Mouse (Mus musculus) limb, embryonic 13.5 days (tissue): ENCODE results near the gene Rasal2. TPM values are rescaled to one million over a fixed set of nuclear protein-coding genes. Genes with fewer than 3 reads are reported as not detected.

Experiments
- ATAC-seq: fragments of 200-750 bp; cut with Nextera tagmentation; 2 replicates; pipeline ENCODE4 v1.8.0; 2017; ENCODE audit warnings: low read depth, moderate number of reproducible peaks, moderate TSS enrichment; ENCODE audit not compliant: low FRiP score
- H3K27ac ChIP-seq: fragments of 300-500 bp; sonication (generic); 2 replicates; pipeline ENCODE4 v1.5.1; 2015; ENCODE audit warnings: inconsistent platforms, mild to moderate bottlenecking, moderate library complexity
- H3K27me3 ChIP-seq: fragments of 300-500 bp; sonication (generic); 2 replicates; pipeline ENCODE4 v1.6.1; 2015; ENCODE audit warnings: mild to moderate bottlenecking, inconsistent platforms
- H3K36me3 ChIP-seq: fragments of 300-500 bp; sonication (generic); 2 replicates; pipeline ENCODE4 v1.6.1; 2015; ENCODE audit warnings: inconsistent platforms, mild to moderate bottlenecking, moderate library complexity
- H3K4me1 ChIP-seq: fragments of 300-500 bp; sonication (generic); 2 replicates; pipeline ENCODE4 v1.6.1; 2015; ENCODE audit warnings: inconsistent platforms
- H3K4me2 ChIP-seq: fragments of 300-500 bp; sonication (generic); replicated peaks from 2 replicates; pipeline ENCODE4 v1.6.1; 2015; ENCODE audit warnings: inconsistent platforms, mild to moderate bottlenecking, moderate library complexity
- H3K4me3 ChIP-seq: fragments of 300-500 bp; sonication (generic); 2 replicates; pipeline ENCODE4 v1.5.1; 2015; ENCODE audit warnings: moderate library complexity, mild to moderate bottlenecking, inconsistent platforms
- H3K9ac ChIP-seq: fragments of 300-500 bp; sonication (generic); 2 replicates; pipeline ENCODE4 v1.6.1; 2015; ENCODE audit warnings: mild to moderate bottlenecking, inconsistent platforms
- H3K9me3 ChIP-seq: fragments of 300-500 bp; sonication (generic); 2 replicates; pipeline ENCODE4 v1.6.1; 2016; ENCODE audit warnings: inconsistent platforms
- WGBS: fragments of 180-500 bp; shearing (Covaris S2); methylation state at CpG from one replicate; pipeline ENCODE4 v1.1.7; 2015; 5-methylcytosine and 5-hydroxymethylcytosine counted together
- polyA plus RNA-seq: library from polyadenylated mRNA; unstranded; fragments of >200 nt; fragmentation: Nextera tagmentation; extraction: Ambion mirVana; gene quantifications from 2 replicates; pipeline ENCODE4 v1.2.1, GENCODE M21; 2015

Gene Rasal2
- polyA plus RNA-seq: 6.8 and 7.4 TPM in 2 replicates

DNA sequence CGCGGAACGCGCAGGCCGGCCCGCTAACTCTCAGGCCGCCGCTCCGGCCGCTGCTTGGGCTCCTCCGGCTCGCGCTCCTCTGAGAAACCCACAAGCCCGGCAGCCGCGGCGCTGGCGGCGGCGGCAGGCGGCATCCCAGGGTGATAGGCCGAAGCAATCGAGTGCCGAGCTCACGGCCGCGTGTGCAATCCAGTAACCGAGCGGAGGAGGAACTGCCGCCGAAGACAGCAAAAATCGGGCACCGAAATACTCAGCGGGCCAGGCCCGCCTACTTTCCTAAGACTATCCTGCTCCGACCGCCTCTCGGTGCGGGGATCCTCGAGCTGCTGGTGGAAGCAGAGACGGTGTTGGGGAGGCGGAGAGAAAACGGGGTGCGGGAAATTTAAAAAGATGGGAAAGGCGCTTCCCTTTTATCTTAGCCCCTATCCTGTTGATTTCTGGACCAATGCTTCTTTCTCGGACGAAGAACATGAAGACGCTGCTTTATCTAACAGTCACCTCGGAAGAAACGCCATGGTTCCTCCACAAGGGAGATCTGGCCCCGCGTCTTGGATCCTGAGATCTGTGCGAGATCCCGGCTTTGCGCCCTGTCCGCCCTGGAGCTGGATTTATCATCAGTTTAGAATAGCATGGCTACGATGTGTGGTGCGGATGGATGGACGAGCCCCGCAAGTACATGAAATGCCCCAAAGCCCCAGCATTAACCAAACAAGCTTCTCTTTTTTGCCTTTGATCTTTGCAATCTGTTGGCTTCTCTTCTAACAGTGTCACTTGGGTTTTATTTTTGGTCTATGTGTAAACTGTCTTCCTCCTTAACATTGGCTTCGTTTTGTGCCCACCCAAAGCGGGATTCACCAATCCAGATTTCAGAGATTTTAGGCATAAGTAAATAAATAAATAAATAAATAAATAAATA is at the start of gene Rasal2:
TSS of gene Rasal2 (minus strand) at position 142 of the 916 bp plus-strand sequence.
- no peaks in the 10 kb centered on the region for H3K27me3 ChIP-seq
- peak; percentile 98 for ATAC-seq
- peak within 1 kb of the TSS; percentile 83 for H3K4me2 ChIP-seq
- H3K4me3 ChIP-seq: peak within 1 kb of the TSS; percentile 80
- H3K9me3 ChIP-seq: no peaks in the 10 kb centered on the region
- peaks cover 10% of the 10 kb centered on the region for H3K4me1 ChIP-seq
- WGBS: under 1% methylated on average over 54 of the region's 62 CpGs
- H3K36me3 ChIP-seq: no peaks in the 10 kb centered on the region
- H3K9ac ChIP-seq: peak within 1 kb of the TSS; percentile 82
- peak within 1 kb of the TSS; percentile 87 for H3K27ac ChIP-seq

DNA sequence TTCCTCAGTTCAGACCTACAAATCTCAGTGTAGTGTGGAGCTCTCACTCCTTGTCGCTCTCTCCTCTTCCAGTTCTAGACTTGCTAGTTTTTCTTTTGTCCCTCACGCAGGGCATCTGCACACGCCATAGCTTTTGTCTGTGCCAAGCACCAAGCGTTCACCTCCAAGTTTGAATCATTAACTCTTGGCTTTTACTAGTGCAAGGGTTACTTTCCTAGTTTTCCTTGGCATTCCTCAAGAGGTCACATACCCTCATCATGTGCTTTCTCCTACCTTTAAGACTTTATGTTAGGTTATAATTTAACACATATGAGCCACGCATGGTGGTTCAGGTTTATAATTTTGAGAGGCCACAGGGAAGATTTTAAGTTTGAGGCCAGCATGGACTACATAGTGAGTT is 48.9 kb upstream of the Rasal2 start:
- Histone ChIP-seq H3K36me3 (no peaks in the 10 kb centered on the region), H3K9ac (no peak overlapping the region), H3K9me3 (no peaks in the 10 kb centered on the region), H3K4me2 (no peak overlapping the region), H3K4me1 (peaks cover 11% of the 10 kb centered on the region), H3K4me3 (no peak overlapping the region), H3K27me3 (0 out of 2 replicates have a peak, but pooled peaks cover 2% of the 10 kb centered on the region), H3K27ac (no peak overlapping the region)
- 90% methylated on average over 5 of the region's 5 CpGs for WGBS
- ATAC-seq: no peak

- Histone ChIP-seq H3K27me3 (0 out of 2 replicates have a peak, but pooled peaks cover 2% of the 10 kb centered on the region), H3K9ac (no peak overlapping the region), H3K4me3 (no peak overlapping the region), H3K27ac (no peak overlapping the region), H3K9me3 (no peaks in the 10 kb centered on the region), H3K4me2 (no peak overlapping the region), H3K4me1 (peaks cover 11% of the 10 kb centered on the region), H3K36me3 (no peaks in the 10 kb centered on the region)
- WGBS: 91% methylated on average over 5 of the region's 5 CpGs
- ATAC-seq: no peak
Measured at GRCm38 (mm10) chr1:157459904-157460303, 47.5 kb upstream of the Rasal2 start.

- H3K27ac ChIP-seq: no peak within 1 kb of the TSS
- no peaks in the 10 kb centered on the region for H3K9me3 ChIP-seq
- H3K4me1 ChIP-seq: peaks cover 11% of the 10 kb centered on the region
- peak within 1 kb of the TSS; percentile 36 for H3K4me3 ChIP-seq
- ATAC-seq: peak; percentile 85
- H3K36me3 ChIP-seq: no peaks in the 10 kb centered on the region
- H3K4me2 ChIP-seq: peak within 1 kb of the TSS; percentile 58
- H3K27me3 ChIP-seq: 0 out of 2 replicates have a peak, but pooled peaks cover 2% of the 10 kb centered on the region
- peak within 1 kb of the TSS; percentile 51 for H3K9ac ChIP-seq
- 12% methylated on average over 29 of the region's 29 CpGs for WGBS
Measured at GRCm38 (mm10) chr1:157458421-157459208, 46.2 kb upstream of the Rasal2 start, which contains the start of gene Cryzl2. Gene Cryzl2, plus strand, starts transcription at chr1:157458577.

GRCm38 (mm10) chr1:157457789-157458188 is 45.4 kb upstream of the Rasal2 start:
- H3K9ac ChIP-seq: no peak overlapping the region
- H3K4me2 ChIP-seq: peak overlapping the region; percentile 58; the same call in 1 of the 2 replicates
- H3K36me3 ChIP-seq: no peaks in the 10 kb centered on the region
- no peak for ATAC-seq
- WGBS: 92% methylated on average over 3 of the region's 3 CpGs
- 0 out of 2 replicates have a peak, but pooled peaks cover 2% of the 10 kb centered on the region for H3K27me3 ChIP-seq
- H3K4me1 ChIP-seq: peaks cover 17% of the 10 kb centered on the region
- no peak overlapping the region for H3K27ac ChIP-seq
- no peaks in the 10 kb centered on the region for H3K9me3 ChIP-seq
- no peak overlapping the region for H3K4me3 ChIP-seq

GRCm38 (mm10) chr1:157454876-157455275 is 42.5 kb upstream of the Rasal2 start:
- H3K36me3 ChIP-seq: no peaks in the 10 kb centered on the region
- H3K4me2 ChIP-seq: no peak overlapping the region
- H3K27me3 ChIP-seq: peaks cover 10% of the 10 kb centered on the region
- H3K9me3 ChIP-seq: no peaks in the 10 kb centered on the region
- peaks cover 22% of the 10 kb centered on the region for H3K4me1 ChIP-seq
- WGBS: 80% methylated on average over 6 of the region's 6 CpGs
- no peak overlapping the region for H3K9ac ChIP-seq
- no peak for ATAC-seq
- H3K27ac ChIP-seq: no peak overlapping the region
- H3K4me3 ChIP-seq: no peak overlapping the region

DNA sequence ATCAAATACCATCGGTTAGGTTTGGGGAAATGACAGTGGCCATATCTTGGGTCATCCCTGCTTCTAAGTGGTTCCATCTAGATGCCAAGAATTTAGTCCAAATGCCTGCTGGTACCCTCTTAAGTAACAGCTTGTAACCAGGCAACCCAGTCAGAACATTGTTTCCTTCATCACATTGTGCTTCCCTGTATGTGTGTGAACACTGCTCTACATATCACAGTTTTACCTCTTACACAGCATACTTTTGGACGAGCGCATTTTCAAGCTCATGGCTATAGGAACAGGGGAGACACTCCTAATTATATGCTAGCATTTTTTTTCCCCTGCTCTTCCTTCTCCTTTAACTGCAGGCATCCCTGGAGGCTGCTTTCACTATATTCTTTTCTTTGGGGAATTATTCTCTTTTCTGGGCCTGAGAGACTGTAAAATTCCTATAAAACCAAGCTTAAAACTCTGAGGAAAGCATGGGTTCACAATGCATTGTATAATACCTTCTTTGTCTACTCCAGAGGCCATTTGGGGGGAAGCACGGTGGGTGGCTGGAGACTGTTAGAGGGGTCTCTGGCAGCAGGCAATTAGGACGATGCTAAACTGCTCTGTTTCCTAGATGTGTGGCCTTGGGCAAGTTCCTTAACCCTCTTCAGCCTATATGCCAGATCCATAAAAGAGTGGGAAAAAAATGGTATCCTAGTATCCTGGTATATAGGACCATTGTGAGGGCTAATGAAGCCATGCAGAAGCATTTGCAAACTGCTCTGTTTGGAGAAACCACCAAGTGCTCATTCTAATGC is 40.6 kb upstream of the Rasal2 start:
- H3K36me3 ChIP-seq: no peaks in the 10 kb centered on the region
- WGBS: 44% methylated on average over 5 of the region's 5 CpGs
- H3K27ac ChIP-seq: no peak overlapping the region
- H3K9me3 ChIP-seq: no peaks in the 10 kb centered on the region
- peaks cover 19% of the 10 kb centered on the region for H3K4me1 ChIP-seq
- no peak for ATAC-seq
- H3K4me3 ChIP-seq: no peak overlapping the region
- peaks cover 24% of the 10 kb centered on the region for H3K27me3 ChIP-seq
- H3K4me2 ChIP-seq: no peak overlapping the region
- H3K9ac ChIP-seq: no peak overlapping the region

DNA sequence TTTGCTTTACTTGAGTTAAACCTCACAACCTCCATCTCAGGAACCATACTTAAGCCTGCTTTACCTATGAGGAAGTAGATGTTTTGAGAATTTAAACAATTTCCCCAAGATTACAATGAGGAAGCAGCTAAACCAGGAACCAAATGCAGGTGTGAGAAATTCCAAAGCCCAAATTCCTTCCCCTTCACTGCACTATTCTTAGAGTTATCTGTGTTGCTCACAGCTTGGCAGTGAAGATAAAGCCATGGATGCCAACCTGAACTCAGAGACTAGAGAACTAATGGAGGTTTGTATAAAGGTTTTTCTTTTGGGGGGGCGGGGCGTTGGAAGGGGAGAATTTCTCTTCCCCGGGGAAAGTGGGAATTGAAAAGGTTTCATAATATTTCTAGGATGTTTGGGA is 39.9 kb upstream of the Rasal2 start:
- no peaks in the 10 kb centered on the region for H3K9me3 ChIP-seq
- no peak for ATAC-seq
- H3K4me2 ChIP-seq: no peak overlapping the region
- H3K9ac ChIP-seq: no peak overlapping the region
- WGBS: 80% methylated on average over 3 of the region's 3 CpGs
- H3K27me3 ChIP-seq: peaks cover 28% of the 10 kb centered on the region
- no peak overlapping the region for H3K4me3 ChIP-seq
- peaks cover 19% of the 10 kb centered on the region for H3K4me1 ChIP-seq
- H3K27ac ChIP-seq: no peak overlapping the region
- no peaks in the 10 kb centered on the region for H3K36me3 ChIP-seq

DNA sequence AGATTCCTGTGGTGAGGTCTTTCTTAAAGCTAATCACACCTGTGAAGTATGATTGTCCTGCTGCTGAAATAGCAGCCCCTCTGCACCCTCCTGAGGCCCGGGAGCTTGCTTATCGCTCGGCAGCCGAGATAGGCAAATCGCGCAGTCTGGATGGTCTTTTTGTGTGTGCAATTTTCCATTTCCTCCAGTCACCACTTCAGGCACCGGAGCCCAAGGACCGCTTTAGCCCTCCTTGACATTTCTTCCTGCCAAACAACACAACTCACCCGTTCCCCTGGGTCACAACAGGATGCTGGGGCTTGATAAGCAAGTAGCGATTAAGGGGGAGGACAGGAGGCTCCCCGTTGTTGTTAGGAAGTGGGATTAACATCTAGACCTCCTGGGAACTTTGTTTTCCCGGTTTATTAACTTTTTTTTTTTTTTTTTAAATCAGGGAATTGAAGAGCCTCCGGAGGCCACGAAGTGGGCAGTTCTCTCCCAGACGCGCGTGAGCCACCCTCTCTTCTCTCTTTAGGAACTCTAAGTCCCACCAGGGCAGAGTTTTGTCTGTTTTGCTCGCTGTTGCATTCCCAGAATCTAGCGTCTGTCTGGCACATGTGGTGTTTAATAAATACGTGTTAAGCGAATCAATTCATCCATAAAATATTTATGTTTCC is 37.7 kb upstream of the Rasal2 start:
- no peaks in the 10 kb centered on the region for H3K36me3 ChIP-seq
- peak overlapping the region; percentile 58 for H3K4me2 ChIP-seq
- peak overlapping the region; percentile 20 for H3K4me3 ChIP-seq
- H3K9ac ChIP-seq: 0 out of 2 replicates have a peak overlapping the region, but pooled peaks have one; percentile 21
- ATAC-seq: no peak
- 6% methylated on average over 21 of the region's 21 CpGs for WGBS
- H3K27ac ChIP-seq: no peak overlapping the region
- H3K27me3 ChIP-seq: peaks cover 31% of the 10 kb centered on the region
- H3K9me3 ChIP-seq: no peaks in the 10 kb centered on the region
- H3K4me1 ChIP-seq: peaks cover 19% of the 10 kb centered on the region

GRCm38 (mm10) chr1:157449532-157449931 is 37.1 kb upstream of the Rasal2 start:
- Histone ChIP-seq H3K9ac (0 out of 2 replicates have a peak overlapping the region, but pooled peaks have one; percentile 21), H3K4me3 (peak overlapping the region; percentile 20), H3K9me3 (no peaks in the 10 kb centered on the region), H3K36me3 (no peaks in the 10 kb centered on the region), H3K27me3 (peaks cover 31% of the 10 kb centered on the region), H3K4me1 (peaks cover 21% of the 10 kb centered on the region), H3K4me2 (peak overlapping the region; percentile 58), H3K27ac (no peak overlapping the region)
- ATAC-seq: no peak
- 4% methylated on average over 10 of the region's 10 CpGs for WGBS

DNA sequence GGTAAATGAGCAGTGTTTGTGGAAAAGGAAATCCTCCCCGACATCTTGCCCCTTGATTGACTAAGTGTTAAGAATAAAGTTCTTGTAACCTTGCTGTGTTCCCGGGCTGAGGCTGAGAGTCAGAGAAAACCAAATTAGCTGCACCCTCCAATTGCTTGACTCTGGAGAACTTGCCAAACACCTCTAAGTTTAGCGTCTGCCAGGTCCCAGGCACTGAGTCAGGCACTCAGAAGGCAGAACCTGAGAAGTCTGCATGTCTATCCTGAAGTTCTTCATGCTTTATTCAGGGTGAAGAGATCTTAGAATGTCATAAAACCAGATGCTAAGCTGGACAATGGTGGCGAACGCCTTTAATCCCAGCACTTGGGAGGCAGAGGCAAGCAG is 36.4 kb upstream of the Rasal2 start:
- no peak overlapping the region for H3K4me2 ChIP-seq
- no peaks in the 10 kb centered on the region for H3K36me3 ChIP-seq
- H3K4me1 ChIP-seq: peaks cover 27% of the 10 kb centered on the region
- H3K9me3 ChIP-seq: no peaks in the 10 kb centered on the region
- peaks cover 31% of the 10 kb centered on the region for H3K27me3 ChIP-seq
- H3K9ac ChIP-seq: no peak overlapping the region
- WGBS: 49% methylated on average over 5 of the region's 5 CpGs
- no peak overlapping the region; the same call in 1 of the 2 replicates for H3K27ac ChIP-seq
- no peak overlapping the region for H3K4me3 ChIP-seq
- no peak for ATAC-seq
